Mouse (Mus musculus): Measurements from ENCODE around the gene Fcrl5. TPM values are rescaled to one million over a fixed set of nuclear protein-coding genes. Genes with fewer than 3 reads are reported as not detected.
"Not testable (repeated sequence)": the region's sequence is repeated elsewhere in the genome, so short reads cannot be mapped to it uniquely, and the experiment has no call there.

Fcrl5 gene
- not detected for total RNA-seq (2021)
- long read RNA-seq, experiment 1 = 0 reads
- long read RNA-seq, experiment 2, partial matches to known transcripts = 0 of 1 reads
- long read RNA-seq, experiment 2, other reads (novel, unspliced or antisense) = 1 of 1 reads

GRCm38 (mm10) chr3:87435479-87435878 lies at the start of gene Fcrl5:
Fcrl5 (plus strand) TSS chr3:87435773.
- no peak for DNase-seq

- DNase-seq = no peak
Measured at GRCm38 (mm10) chr3:87390935-87391334, 44.6 kb upstream of the Fcrl5 start.

- DNase-seq = no peak
Measured at GRCm38 (mm10) chr3:87398809-87399208, 36.8 kb upstream of the Fcrl5 start.

- no peak for DNase-seq
Measured at GRCm38 (mm10) chr3:87399906-87400305, 35.7 kb upstream of the Fcrl5 start.

- DNase-seq = no peak
Measured at GRCm38 (mm10) chr3:87401321-87401720, 34.3 kb upstream of the Fcrl5 start.

GRCm38 (mm10) chr3:87408171-87408570 lies 27.4 kb upstream of the Fcrl5 start:
- DNase-seq = no peak

- DNase-seq = no peak
Measured at GRCm38 (mm10) chr3:87409196-87409935, 26.2 kb upstream of the Fcrl5 start.

- DNase-seq = no peak
Measured at GRCm38 (mm10) chr3:87410605-87411004, 25.0 kb upstream of the Fcrl5 start.

GRCm38 (mm10) chr3:87411150-87411549 lies 24.4 kb upstream of the Fcrl5 start:
- peak; percentile 12 for DNase-seq

- no peak for DNase-seq
Measured at GRCm38 (mm10) chr3:87420645-87421044, 14.9 kb upstream of the Fcrl5 start.

- no peak for DNase-seq
Measured at GRCm38 (mm10) chr3:87422386-87422910, 13.1 kb upstream of the Fcrl5 start.

GRCm38 (mm10) chr3:87440586-87440985 lies 5.0 kb downstream of the Fcrl5 start:
- no peak for DNase-seq

GRCm38 (mm10) chr3:87443968-87444367 lies 8.4 kb downstream of the Fcrl5 start:
- DNase-seq = no peak

- DNase-seq = no peak
Measured at GRCm38 (mm10) chr3:87465454-87465853, 29.9 kb downstream of the Fcrl5 start.

- no peak for DNase-seq
Measured at GRCm38 (mm10) chr3:87467011-87467410, 31.4 kb downstream of the Fcrl5 start.

GRCm38 (mm10) chr3:87467416-87467815 lies 31.8 kb downstream of the Fcrl5 start:
- no peak for DNase-seq

- not testable (repeated sequence) for DNase-seq
Measured at GRCm38 (mm10) chr3:87477948-87478347, 42.4 kb downstream of the Fcrl5 start.

GRCm38 (mm10) chr3:87478596-87478995 lies 43.0 kb downstream of the Fcrl5 start:
- not testable (repeated sequence) for DNase-seq

GRCm38 (mm10) chr3:87479230-87479629 lies 43.7 kb downstream of the Fcrl5 start:
- DNase-seq = not testable (repeated sequence)

- DNase-seq = no peak
Measured at GRCm38 (mm10) chr3:87487392-87487791, 51.8 kb downstream of the Fcrl5 start.

GRCm38 (mm10) chr3:87487911-87488310 lies 52.3 kb downstream of the Fcrl5 start:
- no peak for DNase-seq

- no peak for DNase-seq
Measured at GRCm38 (mm10) chr3:87498266-87498665, 62.7 kb downstream of the Fcrl5 start.

GRCm38 (mm10) chr3:87499072-87499471 lies 63.5 kb downstream of the Fcrl5 start:
- peak; percentile 40 for DNase-seq
